Mouse (Mus musculus): ENCODE results near the gene Mob1a.

DNA sequence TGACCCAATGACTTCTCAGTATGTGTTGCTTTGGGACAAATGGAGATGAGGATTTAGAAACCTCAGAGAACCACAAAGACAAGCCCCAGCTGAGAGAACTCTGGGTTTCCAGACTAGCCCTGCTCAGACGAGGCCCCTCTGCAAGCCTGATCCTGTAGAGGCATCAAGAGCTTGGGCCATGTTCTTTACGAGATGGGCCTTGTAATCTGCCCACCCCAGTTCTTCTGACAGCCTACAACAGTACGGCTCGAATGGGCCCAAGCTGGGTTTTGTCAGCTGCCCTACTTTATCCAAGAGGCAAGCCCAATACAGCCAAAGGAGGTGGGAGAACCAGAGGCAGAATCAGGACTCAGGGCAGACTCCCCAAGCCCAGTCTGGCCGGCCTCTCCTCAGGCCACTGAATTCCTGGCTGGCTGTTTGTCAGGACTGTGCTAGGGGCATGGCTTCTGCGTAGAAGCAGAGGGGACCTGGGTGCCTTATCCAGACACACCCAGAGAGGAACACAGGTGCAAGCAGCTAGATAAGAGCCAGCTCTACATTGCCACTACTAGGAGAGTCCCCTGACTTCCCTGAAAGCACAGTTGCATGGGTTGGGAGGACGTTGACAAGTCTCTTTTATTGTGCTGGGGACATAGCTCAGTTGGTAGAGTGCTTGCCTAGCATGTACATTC, 25.8 kb downstream of the Mob1a start:
- TF ChIP-seq POLR2A (IDR thresholded peaks at IDR 0.05; ENCODE audit: low read depth, low read length), result no peak
- no peak for TF ChIP-seq CTCF (IDR thresholded peaks at IDR 0.05; ENCODE audit: extremely low read depth, insufficient read depth, insufficient read length, insufficient replicate concordance)
